Mouse (Mus musculus): Measurements from ENCODE around the gene Ankrd11.
"Not testable (repeated sequence)": the region's sequence is repeated elsewhere in the genome, so short reads cannot be mapped to it uniquely, and the experiment has no call there.

Gene Ankrd11

DNA sequence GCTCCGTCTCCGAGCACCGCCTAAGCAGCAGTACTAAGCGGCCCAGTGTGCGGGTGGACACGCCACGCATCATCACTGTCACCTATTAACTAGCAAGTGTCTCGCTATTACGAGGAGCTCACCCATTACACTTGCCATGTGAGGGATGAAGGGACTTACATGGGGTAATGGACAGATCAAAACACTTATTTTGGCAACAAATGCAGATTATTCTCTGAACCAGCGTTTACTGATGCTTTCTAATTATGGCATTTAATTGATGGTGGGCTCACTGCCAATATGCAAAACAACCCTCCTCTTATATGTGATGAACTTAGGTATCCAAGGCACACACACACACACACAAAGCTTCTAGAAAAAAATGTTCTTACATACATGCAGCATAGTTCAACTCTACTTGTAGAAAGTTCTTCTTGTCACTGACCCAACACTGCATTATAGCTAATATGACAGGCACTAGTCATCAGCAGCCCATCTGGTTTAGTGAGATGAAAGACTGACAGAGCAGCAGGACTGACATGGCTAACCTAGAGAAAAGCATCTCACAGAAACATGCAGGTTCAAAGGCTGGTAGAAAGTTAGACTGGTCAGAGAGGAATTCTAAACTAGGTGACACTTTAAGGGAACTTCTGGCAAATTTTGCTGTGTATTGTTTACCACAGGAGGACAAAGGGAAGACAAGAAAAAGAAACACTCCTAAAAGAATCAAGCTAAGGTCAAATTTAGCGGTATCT is 2.5 kb downstream of the Ankrd11 start:
- DNase-seq (ENCODE audit: low read depth): no peak

DNA sequence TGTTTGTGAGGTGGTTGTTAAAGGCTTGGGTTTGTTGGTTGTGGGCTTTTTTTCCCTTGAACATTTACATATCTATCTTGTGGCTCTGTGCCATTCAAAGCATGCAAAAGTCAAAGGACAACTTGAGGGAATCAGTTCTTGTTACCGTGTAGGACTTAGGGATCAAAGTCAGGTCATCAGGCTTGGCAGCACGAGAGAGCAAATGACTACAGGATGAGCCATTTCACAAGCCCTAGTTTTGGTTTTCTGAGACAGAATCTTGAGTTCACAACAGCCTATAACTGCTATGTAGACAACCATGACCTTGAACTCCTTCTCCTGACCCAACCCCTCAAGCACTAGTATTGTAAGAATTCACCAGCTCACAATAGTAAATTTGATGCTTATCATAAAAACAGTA is 3.7 kb downstream of the Ankrd11 start:
- DNase-seq (ENCODE audit: low read depth): no peak

DNA sequence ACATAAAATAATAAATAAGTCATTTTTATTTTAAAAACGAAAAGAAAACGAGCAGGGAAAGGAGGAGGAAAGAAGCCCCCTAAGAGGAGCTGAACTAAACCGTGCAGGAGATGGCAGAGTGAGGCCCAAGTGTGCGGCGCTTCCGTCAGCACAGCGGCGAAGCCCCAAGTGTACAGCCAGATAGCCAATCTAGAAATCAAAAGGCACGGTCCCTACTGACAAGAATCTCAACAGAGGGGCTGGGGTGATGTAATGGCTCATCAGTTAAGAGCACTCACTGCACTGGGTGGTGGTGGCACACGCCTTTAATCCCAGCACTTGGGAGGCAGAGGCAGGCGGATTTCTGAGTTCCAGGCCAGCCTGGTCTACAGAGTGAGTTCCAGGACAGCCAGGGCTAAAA is 4.6 kb downstream of the Ankrd11 start:
- DNase-seq (ENCODE audit: low read depth): no peak

DNA sequence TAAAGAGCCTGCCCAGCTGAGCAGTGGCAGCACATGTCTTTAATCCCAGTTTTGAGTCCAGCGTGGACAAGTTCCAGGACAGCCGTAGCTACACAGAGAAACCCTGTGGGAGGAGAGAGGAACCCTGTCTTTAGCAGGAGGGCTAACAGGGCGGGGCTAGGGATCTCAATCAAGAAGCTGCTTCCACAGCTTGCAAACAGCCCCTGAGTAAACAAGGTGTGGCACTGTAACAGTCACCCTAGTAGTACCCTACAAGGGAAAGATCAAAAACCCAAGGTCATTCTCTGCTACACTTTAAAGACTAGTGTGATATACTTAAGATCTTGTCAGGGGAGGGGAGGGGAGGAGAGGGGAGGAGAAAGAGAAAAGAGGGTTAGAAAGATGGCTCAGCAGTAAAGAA is 5.1 kb downstream of the Ankrd11 start:
- DNase-seq (ENCODE audit: low read depth): no peak

DNA sequence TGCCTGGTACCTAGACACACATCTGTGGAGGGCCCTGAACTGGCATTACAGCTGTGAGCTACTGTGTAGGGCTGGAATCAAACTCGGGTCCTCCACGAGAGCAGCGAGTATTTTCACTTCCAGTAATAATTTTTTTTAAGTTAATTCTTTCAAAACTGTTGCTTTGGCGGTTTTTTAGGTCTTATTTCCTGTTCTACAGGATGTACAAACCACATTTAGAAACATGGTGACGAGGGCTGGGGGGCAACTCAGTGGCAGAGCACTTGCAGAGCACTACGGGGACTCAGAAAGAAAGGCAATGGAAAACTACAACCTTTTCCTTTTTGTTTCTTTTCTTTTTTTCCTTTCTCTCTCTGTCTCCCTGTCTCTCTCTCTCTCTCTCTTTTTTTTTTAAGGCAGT is 7.9 kb downstream of the Ankrd11 start:
- DNase-seq (ENCODE audit: low read depth): no peak

DNA sequence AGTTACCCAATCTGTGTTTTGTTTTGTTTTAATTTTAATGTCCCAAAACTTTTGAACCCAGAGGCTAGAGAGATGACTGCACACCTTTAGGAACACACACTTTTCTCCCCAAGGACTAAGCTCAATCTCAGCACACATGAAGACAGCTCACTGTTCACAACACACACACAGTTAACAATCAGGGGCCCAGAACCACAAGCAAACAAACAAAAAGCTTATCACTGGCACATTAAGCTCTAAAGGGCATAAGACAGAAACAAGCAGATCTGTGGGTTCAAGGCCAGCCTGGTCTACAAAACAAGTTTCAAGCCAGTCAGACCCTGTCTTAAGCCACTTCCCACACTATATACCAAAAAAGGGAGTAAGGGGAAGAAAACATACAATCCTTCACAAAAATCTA is 8.6 kb downstream of the Ankrd11 start:
- no peak for DNase-seq (ENCODE audit: low read depth)

DNA sequence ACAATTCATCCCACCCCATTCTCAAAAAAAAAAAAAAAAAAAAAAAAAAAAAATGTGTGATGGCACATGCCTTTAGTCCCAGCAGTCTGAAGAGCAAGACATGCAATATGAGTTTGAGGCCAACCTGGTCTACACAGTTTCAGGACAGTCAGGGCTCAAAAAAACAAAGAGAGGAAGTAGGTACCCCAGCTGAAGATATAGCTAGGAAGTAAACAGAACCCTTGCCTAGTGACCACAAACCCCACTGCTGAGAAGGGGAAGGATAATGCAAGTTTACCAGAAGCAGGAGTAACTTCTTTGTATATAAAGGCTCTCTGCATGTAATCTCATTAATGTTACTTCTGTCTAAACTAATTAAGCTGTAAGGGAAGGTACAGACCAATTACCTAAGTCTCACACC is 9.3 kb downstream of the Ankrd11 start:
- no peak for DNase-seq (ENCODE audit: low read depth)

DNA sequence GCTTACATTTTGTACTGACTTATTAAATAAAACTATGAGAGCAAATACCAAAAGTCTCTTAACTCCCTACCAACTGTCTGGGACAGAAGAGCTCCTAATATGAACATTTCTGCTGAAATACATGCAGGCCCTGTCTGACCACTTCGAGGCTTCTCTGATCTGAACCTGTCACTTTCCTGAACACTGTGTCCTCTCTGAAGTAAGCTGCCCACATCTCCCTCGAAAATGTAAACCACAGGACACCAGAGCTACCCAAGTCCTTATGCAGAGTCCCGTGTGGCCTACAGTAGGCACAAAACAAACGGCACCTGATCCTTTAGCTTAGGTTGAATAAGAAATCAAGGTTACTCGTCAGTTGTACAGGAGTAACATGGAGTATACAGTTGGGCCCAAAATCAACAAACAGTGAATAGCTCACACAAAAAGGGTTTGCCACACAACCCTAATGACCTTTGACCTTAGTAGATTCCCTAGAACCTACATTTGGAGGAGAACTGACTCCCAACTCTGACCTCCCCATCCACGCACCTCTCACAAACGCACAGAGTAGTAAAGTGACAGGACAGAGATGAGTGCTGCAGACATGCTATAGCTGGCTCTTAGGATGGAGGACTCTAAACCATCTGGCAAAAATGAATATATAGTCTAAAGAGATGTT is 10.6 kb downstream of the Ankrd11 start:
- DNase-seq (ENCODE audit: low read depth): no peak

DNA sequence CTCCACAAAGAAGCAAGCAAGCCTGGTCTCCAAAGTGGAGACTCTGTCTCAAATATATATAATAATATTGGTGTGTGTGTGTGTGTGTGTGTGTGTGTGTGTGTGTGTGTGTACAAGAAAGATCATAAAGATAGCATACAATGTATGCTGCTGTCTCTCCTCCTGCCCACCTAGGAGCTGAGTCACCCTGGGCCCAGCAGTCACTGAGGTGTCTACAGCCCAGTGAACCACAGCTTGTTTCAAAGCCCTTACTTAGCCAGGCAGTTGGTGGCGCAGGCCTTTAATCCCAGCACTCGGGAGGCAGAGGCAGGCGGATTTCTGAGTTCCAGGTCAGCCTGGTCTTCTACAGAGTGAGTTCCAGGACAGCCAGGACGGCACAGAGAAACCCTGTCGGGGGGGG is 12.0 kb downstream of the Ankrd11 start:
- not testable (repeated sequence) for DNase-seq (ENCODE audit: low read depth)

DNA sequence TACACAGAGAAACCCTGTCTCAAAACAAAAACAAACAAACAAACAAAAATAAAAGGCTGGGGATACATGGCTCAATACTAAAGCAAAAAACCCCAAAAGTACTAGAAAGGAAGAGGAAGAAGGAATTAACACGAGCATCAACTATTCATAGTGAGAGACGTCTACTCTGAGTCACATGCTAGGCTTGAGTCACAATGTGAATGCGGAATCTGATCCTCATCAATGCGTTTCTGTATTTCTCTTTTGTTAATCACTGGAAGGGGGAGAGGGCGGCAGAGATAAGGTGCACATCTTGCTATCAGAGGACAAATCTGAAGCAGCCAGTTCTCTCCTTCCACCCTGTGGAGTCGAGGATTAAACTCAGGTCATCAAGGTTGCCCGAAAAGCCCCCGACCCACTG is 14.3 kb downstream of the Ankrd11 start:
- no peak for DNase-seq (ENCODE audit: low read depth)

DNA sequence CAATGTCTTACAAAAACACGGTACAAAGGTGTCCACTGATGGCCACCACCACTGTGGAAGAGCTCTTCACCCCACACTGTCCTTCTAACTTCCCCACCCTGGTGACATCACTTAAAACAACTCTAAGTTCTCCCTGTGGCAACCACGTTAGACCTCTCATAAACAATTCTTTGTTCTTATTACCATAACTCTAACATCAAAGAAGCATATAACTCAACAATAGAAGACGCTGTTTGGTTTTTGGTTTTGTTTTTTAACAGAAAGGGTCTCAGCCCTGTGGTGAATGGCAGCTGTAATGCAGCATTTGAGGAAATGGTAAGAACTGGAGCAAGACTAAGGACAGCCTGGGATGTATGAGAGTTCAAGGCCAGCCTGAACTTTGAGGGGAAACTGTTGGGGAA is 16.1 kb downstream of the Ankrd11 start:
- DNase-seq (ENCODE audit: low read depth): no peak

DNA sequence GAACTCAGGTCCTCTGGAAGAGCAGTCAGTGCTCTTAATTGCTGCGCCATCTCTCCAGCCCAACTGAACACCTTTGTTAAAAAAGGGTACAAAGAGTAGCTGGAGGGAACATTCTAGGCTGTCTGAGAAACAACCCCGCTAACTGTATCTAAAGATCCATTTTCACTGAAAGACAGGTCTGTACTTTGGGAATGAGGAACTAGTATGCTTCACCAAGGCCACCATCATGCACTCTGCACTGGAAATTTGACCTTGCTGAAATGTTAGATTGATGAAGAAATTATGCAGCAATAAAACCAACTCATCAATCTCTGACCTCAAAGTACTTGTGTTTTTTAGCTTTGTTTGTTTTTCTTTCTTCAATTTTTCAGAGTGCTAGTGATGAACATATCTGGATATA is 17.9 kb downstream of the Ankrd11 start:
- no peak for DNase-seq (ENCODE audit: low read depth)

DNA sequence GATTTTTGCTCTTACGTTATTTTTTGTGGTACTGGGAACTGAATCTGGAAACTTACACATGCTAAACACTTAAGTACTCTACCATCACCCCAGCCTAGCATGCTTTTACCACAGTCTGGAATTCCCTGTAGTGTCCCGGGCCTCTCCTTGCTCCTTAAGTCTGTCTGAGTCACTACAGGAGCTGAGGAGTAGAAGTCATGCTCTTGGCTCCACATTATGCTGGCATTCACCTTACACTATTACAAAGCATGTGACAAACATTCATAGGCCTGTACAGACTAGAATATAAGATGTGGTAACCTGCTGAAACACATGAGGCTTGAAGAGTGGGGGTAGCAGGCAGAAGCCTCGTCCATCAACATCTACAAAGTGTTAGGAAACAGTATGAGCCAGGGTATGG is 19.4 kb downstream of the Ankrd11 start:
- DNase-seq (ENCODE audit: low read depth): peak; percentile 69

DNA sequence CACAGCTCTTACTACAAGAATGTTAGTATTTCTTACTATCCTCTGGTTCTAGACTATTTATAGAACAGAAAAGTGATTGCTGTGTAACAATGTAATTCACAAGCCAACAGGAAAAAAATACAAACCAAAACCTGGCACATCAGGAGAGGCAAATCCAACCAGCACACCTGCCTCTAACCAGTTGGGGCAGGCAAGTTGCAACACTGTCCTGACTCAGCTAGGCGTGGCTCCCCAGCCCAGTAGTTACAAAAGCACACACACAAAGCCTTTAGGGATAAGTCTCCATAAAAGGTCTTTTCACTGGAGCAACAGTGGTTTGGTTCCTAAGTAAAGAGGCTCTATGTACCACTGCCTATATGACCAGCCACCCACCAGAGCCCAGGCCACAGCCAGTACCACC is 20.8 kb downstream of the Ankrd11 start:
- DNase-seq (ENCODE audit: low read depth): peak; percentile 70

DNA sequence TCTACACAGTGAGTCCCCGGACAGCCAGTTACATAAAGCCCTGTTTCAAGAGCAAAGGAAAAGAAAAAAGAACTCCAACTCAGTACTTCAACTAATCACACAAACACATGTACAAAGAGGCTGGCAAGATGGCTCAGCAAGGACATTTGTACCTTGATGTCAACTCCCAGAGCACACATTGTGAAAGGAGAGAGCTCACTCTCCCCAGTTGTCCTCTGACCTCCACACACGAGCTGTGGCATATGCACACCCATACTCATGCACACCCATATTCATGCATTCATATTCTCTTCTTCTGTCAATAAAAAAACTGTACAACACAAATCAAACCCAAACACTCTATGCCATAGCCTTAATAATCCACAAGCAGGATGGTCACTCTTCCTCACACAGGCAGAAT is 21.2 kb downstream of the Ankrd11 start:
- DNase-seq (ENCODE audit: low read depth): no peak

DNA sequence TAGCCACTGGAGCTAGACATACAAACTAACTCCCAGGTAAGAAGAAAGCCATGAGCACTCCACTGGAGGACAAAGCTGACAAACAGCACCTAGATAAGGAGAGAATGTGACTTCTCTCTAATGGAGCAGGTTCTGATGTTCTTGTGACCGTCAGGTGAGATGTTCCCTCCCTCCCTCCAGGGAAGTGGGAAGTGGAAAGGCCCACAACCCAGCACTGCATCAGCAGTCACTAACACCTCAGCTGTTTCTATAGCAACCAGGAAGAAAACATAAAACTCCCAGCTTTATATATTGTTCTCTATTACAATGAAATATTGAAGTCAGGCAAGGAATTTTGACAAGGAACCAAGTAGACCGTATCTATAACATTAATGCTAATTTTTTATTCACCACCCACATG is 22.0 kb downstream of the Ankrd11 start:
- no peak for DNase-seq (ENCODE audit: low read depth)

DNA sequence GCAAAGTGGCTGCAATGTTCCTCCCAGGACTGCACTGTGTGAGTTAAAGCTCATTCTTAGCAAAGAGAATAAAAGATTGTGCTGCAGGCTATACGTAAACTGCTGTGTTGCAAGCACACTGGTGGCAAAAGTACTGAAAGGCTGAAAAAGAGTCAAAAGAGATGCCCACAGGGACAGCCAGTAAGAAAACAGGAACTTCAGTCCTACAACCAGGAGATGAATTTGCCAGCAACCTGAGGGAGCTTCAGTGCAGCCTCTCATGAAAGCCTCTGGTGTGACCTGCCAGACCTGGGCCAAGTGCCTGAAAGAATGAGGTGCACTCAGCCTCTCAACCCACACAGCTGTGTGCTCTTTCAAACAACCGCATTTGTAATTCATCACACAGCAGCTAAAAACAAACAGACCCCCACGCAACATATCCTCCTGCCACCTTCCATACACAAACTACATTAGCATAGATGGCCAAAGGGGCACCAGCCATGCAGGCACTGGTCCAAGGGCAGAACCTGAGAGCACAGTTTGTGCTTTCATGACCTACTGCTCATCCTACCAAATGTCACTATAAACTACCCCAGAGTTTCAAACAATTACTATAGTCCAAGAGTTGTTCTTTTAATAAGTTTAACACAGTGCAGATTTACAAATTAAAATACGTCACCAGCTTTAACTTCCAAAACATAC is 23.5 kb downstream of the Ankrd11 start:
- no peak for DNase-seq (ENCODE audit: low read depth)

DNA sequence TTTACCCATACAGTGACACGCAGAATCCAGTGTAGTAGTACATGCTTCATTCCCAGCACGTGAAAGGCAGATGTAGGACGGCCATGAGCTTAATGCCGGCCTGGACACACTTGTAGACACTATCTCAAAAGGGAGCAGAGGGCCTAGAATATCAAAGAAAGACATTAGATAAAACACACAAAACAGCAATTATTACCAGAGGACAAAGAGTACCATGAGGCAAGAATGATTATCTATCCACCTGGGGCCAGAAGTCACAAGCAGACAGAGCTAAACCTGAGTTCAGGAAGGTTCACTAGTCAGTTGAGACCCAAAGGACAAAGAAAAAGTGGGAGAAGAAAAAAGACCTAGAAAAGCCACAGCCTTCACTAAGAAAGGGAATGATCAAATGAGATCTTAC is 24.9 kb downstream of the Ankrd11 start:
- DNase-seq (ENCODE audit: low read depth): no peak

DNA sequence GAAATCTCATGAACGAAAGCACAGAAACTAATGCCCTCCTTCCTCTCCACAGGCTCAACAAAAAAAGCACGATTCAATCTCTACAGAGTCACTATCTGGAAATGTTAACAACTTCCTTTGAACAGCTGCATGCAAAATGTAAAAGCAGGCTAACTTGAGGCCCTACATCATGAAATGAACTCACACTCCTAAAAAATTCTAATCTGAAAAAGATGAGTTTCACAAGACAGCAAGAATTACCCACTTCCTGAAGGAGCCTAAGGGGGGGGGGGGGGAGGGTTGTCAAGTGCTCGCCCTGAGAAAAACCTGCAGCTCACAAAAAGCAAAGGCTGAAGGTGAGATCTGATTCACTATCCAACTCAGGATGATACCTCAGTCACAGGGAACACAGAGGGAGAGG is 27.0 kb downstream of the Ankrd11 start:
- DNase-seq (ENCODE audit: low read depth): no peak

DNA sequence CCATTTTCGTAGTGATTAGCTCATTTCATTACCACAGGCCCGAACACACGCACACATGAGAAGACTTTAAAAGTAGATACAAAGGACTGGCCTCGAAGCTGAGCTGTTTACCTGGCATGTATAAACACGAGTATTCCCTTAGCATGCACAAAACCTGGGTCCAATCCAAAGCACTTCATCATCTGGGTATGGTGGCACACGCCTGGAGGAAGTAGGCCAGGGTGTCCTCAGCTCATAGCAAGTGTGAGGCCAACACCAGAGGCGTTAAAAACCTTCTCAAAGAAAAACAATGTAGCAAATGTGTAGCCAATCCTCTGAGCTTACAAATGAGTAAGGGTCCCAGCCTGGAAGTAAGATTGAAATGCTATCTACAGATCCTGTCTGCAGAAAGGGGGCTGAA is 27.6 kb downstream of the Ankrd11 start:
- DNase-seq (ENCODE audit: low read depth): no peak

DNA sequence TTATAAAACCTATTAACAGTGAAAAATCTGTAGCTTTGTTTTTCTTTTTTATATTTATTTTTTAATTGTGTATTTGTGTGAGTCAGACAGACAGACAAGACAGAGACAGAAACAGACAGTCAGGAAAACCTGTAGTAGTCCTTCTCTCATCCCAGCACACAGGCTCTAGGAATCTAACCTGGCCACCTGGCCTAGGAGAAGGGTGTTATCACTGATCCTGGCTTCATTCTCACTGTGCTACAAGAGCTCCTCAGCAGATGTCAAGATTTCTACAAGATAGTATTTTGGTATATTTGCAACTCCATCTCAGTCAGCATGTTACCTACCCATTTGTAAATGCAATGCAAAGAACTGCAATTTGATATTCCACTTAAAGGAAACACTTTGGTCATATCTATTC is 30.8 kb downstream of the Ankrd11 start:
- DNase-seq (ENCODE audit: low read depth): no peak

DNA sequence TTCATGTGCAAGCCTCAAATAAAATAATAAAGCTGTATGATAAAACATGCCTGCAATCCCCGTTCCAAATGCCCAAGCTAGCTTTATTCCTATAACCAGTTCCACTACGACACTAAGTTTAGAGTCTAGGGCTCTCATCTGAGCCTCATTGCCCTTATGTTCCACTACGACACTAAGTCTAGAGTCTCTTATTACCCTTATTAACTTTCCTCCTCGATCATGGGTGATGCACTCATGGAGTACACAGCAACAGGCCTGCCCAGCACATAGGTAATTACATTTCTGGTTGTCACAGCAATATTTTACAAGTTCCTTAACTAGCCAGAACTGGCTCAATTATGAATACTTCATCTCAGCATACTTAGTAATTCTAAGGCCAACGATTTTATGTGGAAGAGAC is 36.3 kb downstream of the Ankrd11 start:
- no peak for DNase-seq (ENCODE audit: low read depth)

DNA sequence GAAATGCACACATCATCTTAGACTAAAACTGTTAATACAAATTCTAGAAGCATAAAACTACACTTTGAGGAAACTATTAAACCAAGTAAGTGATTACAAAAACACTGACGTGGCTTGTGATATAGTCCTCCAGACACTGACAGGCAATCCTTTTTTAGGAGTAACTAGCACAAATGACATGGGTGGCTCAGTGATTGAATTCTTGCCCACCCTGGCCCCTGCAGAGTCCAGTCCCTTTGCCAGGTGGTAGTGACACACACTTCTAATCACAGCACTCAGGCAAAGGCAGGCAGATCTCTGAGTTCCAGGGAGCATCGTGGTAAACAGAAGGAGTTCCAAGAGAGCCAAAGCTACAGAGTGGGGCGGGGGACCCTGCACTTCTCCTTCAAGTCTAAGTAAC is 36.7 kb downstream of the Ankrd11 start:
- DNase-seq (ENCODE audit: low read depth): no peak

All from fibroblast of lung, adult 2 months (primary cell).